Mouse (Mus musculus): ENCODE data around the gene Nuak2.

The Nuak2 gene

DNA sequence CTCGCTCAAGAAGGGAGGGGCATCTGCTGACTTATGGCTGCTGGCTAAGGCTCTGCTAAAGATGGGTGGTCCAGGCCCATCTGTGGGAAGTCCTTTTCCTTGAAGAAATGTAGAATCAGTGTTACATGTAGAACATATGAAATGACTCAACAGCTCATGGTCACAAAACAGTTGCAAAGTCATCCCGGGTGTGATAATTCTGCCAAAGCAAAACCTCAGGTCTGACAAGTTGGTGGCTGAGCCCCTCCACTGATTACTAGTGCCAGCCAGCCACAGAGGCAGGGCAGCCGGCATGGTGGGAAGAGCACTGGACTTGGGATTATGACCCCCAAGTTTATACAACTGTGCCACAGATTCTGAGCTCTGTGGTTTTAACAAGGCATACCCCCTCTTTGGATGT lies 61.9 kb downstream of the Nuak2 start:
- DNase-seq (ENCODE audit: low spot score), result no peak

- no peak for DNase-seq (ENCODE audit: low spot score)
These were observed 64.7 kb downstream of the Nuak2 start for GRCm38 (mm10) chr1:132380550-132381100.

DNA sequence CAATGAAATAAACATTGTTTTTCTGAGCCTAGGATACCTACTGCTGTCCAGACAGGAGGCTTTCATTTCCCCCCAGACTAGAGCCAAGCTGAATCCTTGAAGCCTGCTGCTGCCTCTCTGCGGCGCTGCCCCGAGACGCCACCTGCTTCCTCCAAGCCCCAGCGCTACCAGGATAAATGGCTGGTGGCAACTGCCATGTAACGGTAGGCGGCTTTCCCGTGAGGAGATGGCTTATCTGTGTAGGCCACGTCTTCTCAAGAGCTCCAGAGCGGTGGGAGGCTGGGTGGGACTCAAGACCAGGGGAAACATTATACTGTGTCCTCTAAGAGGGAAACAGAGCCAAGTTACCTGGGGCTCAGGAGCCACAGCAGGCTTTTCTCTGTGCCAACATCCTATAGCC lies 66.0 kb downstream of the Nuak2 start:
- no peak for DNase-seq (ENCODE audit: low spot score)

All from retina, embryonic 14.5 days (tissue).